Mouse (Mus musculus) cerebellum, adult (tissue): ENCODE results near the gene Lyg2.
A peak's percentile ranks its signal among the peaks of the same experiment; 100 is the strongest.

Experiments
- ATAC-seq: cut with Nextera tagmentation; 2 replicates; pipeline ENCODE4 v1.9.2; 2017; ENCODE audit warnings: mild to moderate bottlenecking, moderate library complexity, mixed read lengths; ENCODE audit not compliant: insufficient number of reproducible peaks, low FRiP score, low TSS enrichment

Gene Lyg2

GRCm38 (mm10) chr1:37884451-37884850, 31.8 kb downstream of the Lyg2 start:
- no peak for ATAC-seq

DNA sequence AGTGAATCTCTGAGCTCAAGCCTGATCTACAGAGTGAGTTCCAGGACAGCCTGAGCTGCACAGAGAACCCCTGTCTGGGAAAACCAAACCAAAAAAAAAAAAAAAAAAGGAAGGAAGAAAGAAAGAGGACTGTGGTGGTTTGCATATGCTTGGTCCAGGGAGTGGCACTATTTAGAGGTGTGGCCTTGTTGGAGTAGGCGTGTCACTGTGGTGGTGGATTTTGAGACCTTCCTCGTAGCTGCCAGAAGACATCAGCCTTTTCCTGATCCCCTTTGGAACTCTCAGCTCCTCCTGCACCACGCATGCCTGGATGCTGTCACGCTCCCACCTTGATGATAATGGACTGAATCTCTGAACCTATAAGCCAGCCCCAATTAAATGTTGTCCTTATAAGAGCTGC, 32.9 kb downstream of the Lyg2 start:
- no peak for ATAC-seq

DNA sequence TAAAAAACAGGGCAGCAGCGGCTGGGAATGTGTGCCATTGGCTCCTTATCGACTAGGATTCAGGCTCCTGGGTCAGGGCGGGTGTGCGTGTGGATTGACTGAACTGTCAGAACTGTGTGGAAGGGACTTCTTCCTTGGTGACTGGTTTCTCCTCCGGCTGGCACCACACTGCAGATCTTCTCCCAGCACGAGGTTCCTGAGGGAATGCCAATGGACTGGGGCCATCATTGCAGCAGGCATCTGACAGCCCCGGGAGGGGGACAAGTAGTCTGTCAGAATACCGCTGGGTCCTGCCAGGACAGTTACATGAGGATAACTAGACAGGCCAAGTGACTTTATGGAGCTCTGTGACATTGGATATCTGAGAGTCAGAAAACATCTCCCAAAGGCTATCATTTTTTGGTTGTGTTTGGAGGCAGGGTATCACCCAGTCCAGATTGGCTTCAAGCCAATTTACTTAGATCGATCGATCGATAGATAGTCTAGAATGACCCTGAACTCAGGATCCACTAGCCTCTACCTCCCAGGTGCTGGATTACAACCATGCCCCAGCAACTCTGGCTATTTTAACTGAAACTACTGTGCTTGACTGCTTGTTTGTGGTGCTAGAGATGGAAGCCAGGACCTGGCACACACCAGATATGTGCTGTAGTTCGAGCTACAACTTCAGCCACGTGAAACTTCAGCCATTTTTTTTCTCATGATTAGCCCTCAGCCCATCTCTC, 38.4 kb downstream of the Lyg2 start:
- no peak for ATAC-seq

GRCm38 (mm10) chr1:37873157-37873556, 43.1 kb downstream of the Lyg2 start:
- ATAC-seq, result no peak

DNA sequence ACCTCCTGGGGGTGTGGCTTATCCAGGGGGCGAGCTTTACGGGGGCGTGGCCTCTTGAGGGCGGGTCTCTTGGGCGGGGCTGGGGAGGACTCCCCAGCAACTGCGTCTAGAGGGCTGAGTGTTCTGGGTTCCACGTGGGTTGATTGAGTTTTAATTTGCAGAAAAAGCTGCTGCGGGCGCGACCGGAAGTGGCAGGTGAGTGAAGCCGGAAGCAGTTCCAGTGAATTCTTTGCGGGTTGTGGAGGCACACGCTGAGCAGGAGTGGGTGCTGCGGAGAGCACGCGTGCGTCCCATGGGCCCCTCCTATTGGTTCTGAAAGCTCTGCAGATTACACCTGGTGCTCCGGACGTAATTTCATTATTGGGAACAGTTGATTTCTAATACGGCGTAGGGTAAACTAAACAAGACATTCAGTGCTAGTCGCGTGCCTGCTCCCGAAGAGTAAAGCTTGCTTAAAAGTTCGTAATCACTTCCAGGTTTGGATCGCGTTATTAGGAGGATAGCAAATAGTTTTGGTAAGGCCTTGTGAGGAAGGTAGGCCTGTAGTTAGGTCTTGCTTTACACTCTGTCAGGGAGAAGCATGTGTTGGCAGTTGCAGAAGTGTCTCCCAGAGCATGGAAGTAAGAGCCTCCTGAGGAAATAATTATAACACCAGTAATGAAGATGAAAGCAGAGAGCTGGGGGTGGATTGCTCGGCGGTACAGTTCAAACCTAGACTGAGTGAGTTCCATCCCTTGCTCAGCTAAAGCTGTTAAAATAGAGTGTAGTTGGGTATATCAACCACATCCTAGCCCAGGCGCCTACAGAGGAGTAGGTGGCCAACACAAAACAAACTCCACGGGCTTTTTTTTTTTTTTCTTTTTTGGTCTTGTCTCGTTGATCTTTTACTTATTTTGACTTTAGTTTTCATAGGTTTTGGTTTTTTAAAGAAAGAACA, 43.9 kb downstream of the Lyg2 start:
- ATAC-seq, result peak; percentile 86

DNA sequence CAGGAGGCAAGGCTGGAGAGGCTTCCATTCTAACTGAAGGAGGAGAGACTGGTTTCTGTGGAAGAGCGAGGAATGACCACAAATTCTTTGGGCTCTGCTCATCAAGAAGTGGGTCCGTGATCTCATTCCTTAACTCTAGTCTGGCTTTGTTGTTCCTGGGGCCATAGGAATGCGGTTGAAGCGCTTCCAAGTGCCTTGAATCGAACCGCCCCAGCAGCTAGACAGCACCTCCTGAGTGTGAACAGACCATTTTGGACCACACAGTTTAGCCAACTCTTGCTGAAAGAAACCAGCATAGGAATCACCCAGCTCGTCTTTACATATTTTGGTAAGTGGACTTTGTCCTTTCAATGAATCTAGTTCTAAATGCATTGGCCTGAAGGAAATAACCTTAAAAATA, 44.6 kb downstream of the Lyg2 start, which contains the start of gene Lipt1:
Gene Lipt1, plus strand, starts transcription at position 35 of the 400 bp plus-strand sequence.
- peak; percentile 26 for ATAC-seq

- no peak for ATAC-seq
Observed at GRCm38 (mm10) chr1:37869362-37869761, 46.9 kb downstream of the Lyg2 start.

GRCm38 (mm10) chr1:37868640-37869039, 47.7 kb downstream of the Lyg2 start:
- ATAC-seq, result no peak

GRCm38 (mm10) chr1:37867684-37868322, 48.5 kb downstream of the Lyg2 start:
- no peak for ATAC-seq

DNA sequence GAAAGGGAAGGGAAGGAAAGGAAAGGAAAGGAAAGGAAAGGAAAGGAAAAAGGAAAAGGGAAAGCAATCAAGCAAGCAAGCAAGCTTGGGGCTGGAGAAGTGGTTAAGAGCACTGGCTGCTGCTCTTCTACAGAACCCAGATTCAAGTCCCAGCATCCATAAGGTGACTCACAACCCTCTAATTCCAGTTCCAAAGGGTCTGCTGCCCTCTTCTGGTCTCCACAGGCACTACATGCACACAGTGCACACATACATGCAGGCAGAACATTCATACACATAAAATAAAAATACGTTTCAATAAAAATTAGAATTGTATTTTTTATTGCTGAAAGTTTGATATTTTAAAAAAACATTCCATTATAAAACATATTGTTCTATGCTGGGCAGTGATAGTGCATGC, 49.2 kb downstream of the Lyg2 start:
- no peak for ATAC-seq

- ATAC-seq, result no peak
Observed at GRCm38 (mm10) chr1:37866286-37866685, 50.0 kb downstream of the Lyg2 start, which contains the start of gene Tsga10. Tsga10 (minus strand) TSS chr1:37866429.

GRCm38 (mm10) chr1:37865401-37866215, 50.7 kb downstream of the Lyg2 start:
- ATAC-seq, result no peak

DNA sequence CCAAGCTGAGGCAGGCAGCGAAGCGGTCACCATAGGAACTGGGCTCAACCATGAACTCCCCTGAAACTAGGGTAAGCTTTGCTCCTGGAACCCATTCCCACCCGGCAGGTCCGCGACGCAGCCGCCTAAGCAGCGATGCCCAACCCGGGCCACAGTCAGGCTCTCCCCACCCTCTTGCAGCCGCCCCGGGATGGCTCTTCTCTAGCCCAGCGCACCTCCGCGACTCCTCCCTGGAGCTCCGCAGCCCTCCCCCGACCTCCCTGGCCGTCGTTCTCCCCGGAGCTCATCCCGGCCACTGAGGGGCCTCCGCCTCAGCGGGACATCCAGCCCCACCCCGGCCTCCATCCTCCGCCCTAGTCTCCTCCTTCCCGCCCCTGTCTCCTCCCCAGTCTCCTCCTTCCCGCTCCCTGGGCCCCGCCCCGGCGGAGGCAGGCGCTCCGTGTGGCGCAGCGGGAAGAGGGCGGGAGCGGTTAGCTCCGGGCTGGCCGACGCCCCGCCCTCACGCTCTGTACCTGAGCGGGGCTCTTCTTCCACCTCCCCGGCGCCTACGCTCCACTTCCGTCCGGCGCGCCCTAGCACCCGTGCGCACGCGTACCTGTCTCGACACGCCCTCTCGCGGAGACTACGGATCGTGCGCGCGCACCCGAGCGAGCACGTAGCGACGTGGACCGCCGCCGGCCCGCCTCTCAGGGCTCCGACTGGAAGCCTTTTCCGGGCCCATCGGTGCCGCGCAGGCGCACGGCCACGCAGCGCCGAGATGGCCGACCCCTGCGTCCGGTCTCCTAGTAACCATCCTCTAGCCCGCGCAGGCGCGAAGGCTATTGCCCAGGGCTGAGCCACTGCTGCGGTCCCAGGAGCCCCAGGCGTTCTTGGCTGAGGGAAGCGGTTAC, 51.5 kb downstream of the Lyg2 start:
- ATAC-seq, result peak; percentile 95
